Mouse (Mus musculus) heart, postnatal 10 days (tissue): ENCODE measurements around the gene Spata48. TPM values are rescaled to one million over a fixed set of nuclear protein-coding genes. Genes with fewer than 3 reads are reported as not detected.

Experiments
- DNase-seq, 2 experiments: peaks; one replicate each; pipeline ENCODE4 v3.0.0; 2021
- intact Hi-C: fragments of 180-260 bp; cut with DNase I; formaldehyde crosslinking; loops from one replicate; pipeline ENCODE4 v1.15.1; 2025
- total RNA-seq, 2 experiments: library from RNA; stranded (reverse); gene quantifications; 2 replicates each; pipeline ENCODE4 v1.2.3; 2021

Gene Spata48
- total RNA-seq = 1 to 10 TPM; 1.6 to 1.8 TPM

GRCm38 (mm10) chr11:11461635-11462560 lies at the start of gene Spata48, which contains the start of gene Zpbp:
Gene Spata48 (plus strand): TSS chr11:11462094.
Gene Zpbp (minus strand): TSS chr11:11462408.
- peak; percentile 92 to 93 for DNase-seq
- intact Hi-C loops = loop anchor here (2.0 to 10.0 kb wide), 2 partner anchors 327 to 513 kb away; no protein-coding TSS in a partner anchor

- DNase-seq = no peak
Observed at GRCm38 (mm10) chr11:11414188-11414587, 47.7 kb upstream of the Spata48 start.

GRCm38 (mm10) chr11:11417356-11417755 lies 44.5 kb upstream of the Spata48 start:
- no peak for DNase-seq
- intact Hi-C loops = no loop called here

More at GRCm38 (mm10) chr11:11414188-11414587, 47.7 kb upstream of the Spata48 start:
- intact Hi-C loops = no loop called here

GRCm38 (mm10) chr11:11455037-11455436 lies 6.9 kb upstream of the Spata48 start:
- intact Hi-C loops = no loop called here
- peak in 1 of 2 experiments; percentile 7 for DNase-seq

- intact Hi-C loops = loop anchor here (10.0 kb wide), 1 partner anchor 512 kb away; no protein-coding TSS in a partner anchor
- DNase-seq = no peak
Observed at GRCm38 (mm10) chr11:11462561-11462890, 632 bp downstream of the Spata48 start.

GRCm38 (mm10) chr11:11468924-11469323 lies 7.0 kb downstream of the Spata48 start:
- intact Hi-C loops = loop anchor here (10.0 kb wide), 1 partner anchor 506 kb away; no protein-coding TSS in a partner anchor
- DNase-seq = no peak

- DNase-seq = no peak
Observed at GRCm38 (mm10) chr11:11484378-11484777, 22.5 kb downstream of the Spata48 start.

GRCm38 (mm10) chr11:11492044-11492443 lies 30.1 kb downstream of the Spata48 start:
- no peak for DNase-seq
- intact Hi-C loops = no loop called here

More at GRCm38 (mm10) chr11:11484378-11484777, 22.5 kb downstream of the Spata48 start:
- intact Hi-C loops = no loop called here

GRCm38 (mm10) chr11:11495697-11496096 lies 33.8 kb downstream of the Spata48 start:
- intact Hi-C loops = no loop called here

GRCm38 (mm10) chr11:11499944-11500343 lies 38.0 kb downstream of the Spata48 start:
- peak; percentile 9 to 32 for DNase-seq
- intact Hi-C loops = loop anchor here (2.0 kb wide), 1 partner anchor 289 kb away; no protein-coding TSS in a partner anchor

More at GRCm38 (mm10) chr11:11495697-11496096, 33.8 kb downstream of the Spata48 start:
- no peak for DNase-seq

- DNase-seq = no peak
- intact Hi-C loops = no loop called here
Observed at GRCm38 (mm10) chr11:11506187-11506586, 44.3 kb downstream of the Spata48 start.

GRCm38 (mm10) chr11:11509413-11509812 lies 47.5 kb downstream of the Spata48 start:
- DNase-seq = no peak
- intact Hi-C loops = no loop called here

GRCm38 (mm10) chr11:11512056-11512455 lies 50.2 kb downstream of the Spata48 start:
- intact Hi-C loops = no loop called here

GRCm38 (mm10) chr11:11513008-11513799 lies 51.3 kb downstream of the Spata48 start:
- intact Hi-C loops = no loop called here
- no peak for DNase-seq

More at GRCm38 (mm10) chr11:11512056-11512455, 50.2 kb downstream of the Spata48 start:
- no peak for DNase-seq

- intact Hi-C loops = no loop called here
- DNase-seq = no peak
Observed at GRCm38 (mm10) chr11:11514920-11515319, 53.0 kb downstream of the Spata48 start.

- DNase-seq = no peak
- intact Hi-C loops = no loop called here
Observed at GRCm38 (mm10) chr11:11517781-11518435, 56.0 kb downstream of the Spata48 start.

- intact Hi-C loops = no loop called here
- DNase-seq = no peak
Observed at GRCm38 (mm10) chr11:11519255-11520243, 57.7 kb downstream of the Spata48 start.

GRCm38 (mm10) chr11:11521908-11522441 lies 60.1 kb downstream of the Spata48 start:
- intact Hi-C loops = no loop called here
- DNase-seq = no peak

- intact Hi-C loops = no loop called here
- no peak for DNase-seq
Observed at GRCm38 (mm10) chr11:11528760-11529159, 66.9 kb downstream of the Spata48 start.
